Mouse (Mus musculus): ENCODE results near the gene Pard3b. TPM values are rescaled to one million over a fixed set of nuclear protein-coding genes. Genes with fewer than 3 reads are reported as not detected.

Gene Pard3b
- polyA plus RNA-seq, 1 experiment from 2014 or later = 6.8 TPM

GRCm38 (mm10) chr1:62555838-62556237 is 917.2 kb downstream of the Pard3b start:
- no peaks in the 10 kb centered on the region for H3K27me3 ChIP-seq (replicated peaks; ENCODE audit: control insufficient read depth, insufficient read depth, low read length)
- no peak overlapping the region for H3K27ac ChIP-seq (ENCODE audit: low read depth, low read length)
- H3K9me3 ChIP-seq (ENCODE audit: control insufficient read depth, low read length) = no peaks in the 10 kb centered on the region
- H3K4me1 ChIP-seq (replicated peaks; ENCODE audit: control insufficient read depth, insufficient read depth, low read length) = no peaks in the 10 kb centered on the region
- 47% methylated on average over 1 of the region's 1 CpGs for WGBS
- H3K4me2 ChIP-seq = no peak overlapping the region
- no peak overlapping the region for H3K9ac ChIP-seq (ENCODE audit: low read depth, low read length)
- no peak for ATAC-seq (replicated peaks; ENCODE audit: low FRiP score)
- no peaks in the 10 kb centered on the region for H3K36me3 ChIP-seq (ENCODE audit: control insufficient read depth, insufficient read depth, low read length)
- H3K4me3 ChIP-seq (ENCODE audit: low read depth, low read length) = no peak overlapping the region
- DNase-seq (ENCODE audit: low spot score) = no peak

- Histone ChIP-seq H3K4me1 (replicated peaks; ENCODE audit: control insufficient read depth, insufficient read depth, low read length) (no peaks in the 10 kb centered on the region), H3K36me3 (ENCODE audit: control insufficient read depth, insufficient read depth, low read length) (no peaks in the 10 kb centered on the region), H3K4me3 (ENCODE audit: low read depth, low read length) (no peak overlapping the region), H3K4me2 (no peak overlapping the region), H3K9me3 (ENCODE audit: control insufficient read depth, low read length) (no peaks in the 10 kb centered on the region), H3K27me3 (replicated peaks; ENCODE audit: control insufficient read depth, insufficient read depth, low read length) (no peaks in the 10 kb centered on the region), H3K9ac (ENCODE audit: low read depth, low read length) (no peak overlapping the region), H3K27ac (ENCODE audit: low read depth, low read length) (no peak overlapping the region)
- ATAC-seq (replicated peaks; ENCODE audit: low FRiP score) = no peak
- DNase-seq (ENCODE audit: low spot score) = no peak
- WGBS = 76% methylated on average over 7 of the region's 7 CpGs
Observed at GRCm38 (mm10) chr1:62562987-62563386, 924.4 kb downstream of the Pard3b start.

- Histone ChIP-seq H3K4me2 (no peak overlapping the region), H3K9ac (ENCODE audit: low read depth, low read length) (no peak overlapping the region), H3K9me3 (ENCODE audit: control insufficient read depth, low read length) (no peaks in the 10 kb centered on the region), H3K27ac (ENCODE audit: low read depth, low read length) (no peak overlapping the region), H3K36me3 (ENCODE audit: control insufficient read depth, insufficient read depth, low read length) (no peaks in the 10 kb centered on the region), H3K4me3 (ENCODE audit: low read depth, low read length) (no peak overlapping the region), H3K4me1 (replicated peaks; ENCODE audit: control insufficient read depth, insufficient read depth, low read length) (no peaks in the 10 kb centered on the region), H3K27me3 (replicated peaks; ENCODE audit: control insufficient read depth, insufficient read depth, low read length) (no peaks in the 10 kb centered on the region)
- DNase-seq (ENCODE audit: low spot score) (no peak), ATAC-seq (replicated peaks; ENCODE audit: low FRiP score) (no peak)
- 42% methylated on average over 13 of the region's 13 CpGs for WGBS
Observed at GRCm38 (mm10) chr1:62564245-62565119, 925.9 kb downstream of the Pard3b start.

DNA sequence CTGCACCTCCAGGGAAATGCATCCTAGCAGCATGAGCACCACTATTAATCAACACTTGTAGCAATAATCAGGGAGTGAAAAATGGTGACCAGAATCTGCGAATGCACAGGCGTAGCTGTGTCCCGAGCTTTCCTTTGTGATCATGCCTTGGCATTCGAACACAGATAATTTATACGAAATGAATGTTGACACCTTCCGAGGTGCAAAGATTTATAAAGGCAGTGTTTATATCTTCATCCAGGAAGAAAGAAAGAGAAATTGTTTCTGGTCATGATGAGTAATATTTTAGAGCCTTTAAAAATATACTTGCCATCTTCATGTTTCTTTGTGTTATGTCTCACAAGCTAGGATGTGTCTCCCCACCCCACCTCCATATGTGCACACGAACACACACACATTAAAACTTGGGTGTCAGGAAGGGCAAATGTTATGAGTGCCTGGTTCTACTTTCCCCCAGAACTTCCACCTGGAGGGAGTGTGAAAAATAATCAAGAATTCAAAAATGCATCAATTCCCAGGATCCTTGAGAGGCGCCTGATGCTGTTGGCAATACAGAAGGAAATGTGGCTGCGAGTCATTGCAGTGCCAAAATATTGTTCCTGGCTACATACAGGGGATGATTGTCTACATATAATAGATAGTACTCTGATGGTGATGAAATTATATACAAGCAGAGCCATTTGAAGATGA is 926.6 kb downstream of the Pard3b start:
- H3K9me3 ChIP-seq (ENCODE audit: control insufficient read depth, low read length) = no peaks in the 10 kb centered on the region
- no peak overlapping the region for H3K9ac ChIP-seq (ENCODE audit: low read depth, low read length)
- no peaks in the 10 kb centered on the region for H3K27me3 ChIP-seq (replicated peaks; ENCODE audit: control insufficient read depth, insufficient read depth, low read length)
- no peak overlapping the region for H3K4me3 ChIP-seq (ENCODE audit: low read depth, low read length)
- no peak overlapping the region for H3K27ac ChIP-seq (ENCODE audit: low read depth, low read length)
- ATAC-seq (replicated peaks; ENCODE audit: low FRiP score) (no peak), DNase-seq (ENCODE audit: low spot score) (no peak)
- 81% methylated on average over 9 of the region's 9 CpGs for WGBS
- H3K36me3 ChIP-seq (ENCODE audit: control insufficient read depth, insufficient read depth, low read length) = no peaks in the 10 kb centered on the region
- no peak overlapping the region for H3K4me2 ChIP-seq
- H3K4me1 ChIP-seq (replicated peaks; ENCODE audit: control insufficient read depth, insufficient read depth, low read length) = no peaks in the 10 kb centered on the region

DNA sequence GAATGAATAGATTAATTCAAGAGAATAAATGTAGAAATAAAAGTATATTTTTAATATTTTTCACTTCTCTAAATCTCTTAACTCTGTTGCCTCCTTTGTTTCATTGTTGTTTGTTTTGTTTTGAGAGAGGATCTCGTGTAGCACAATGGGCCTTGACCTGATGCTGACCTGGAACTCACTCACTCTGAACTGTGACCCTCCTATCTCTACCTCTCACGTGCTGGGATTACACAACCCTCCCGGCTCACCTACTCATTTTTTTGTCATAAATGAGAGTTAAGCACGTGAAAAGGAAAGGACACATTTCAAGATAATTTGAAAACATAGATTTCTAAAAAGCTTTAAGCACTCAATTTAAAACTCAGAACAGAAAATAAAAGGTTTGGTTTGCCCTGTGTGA is 928.0 kb downstream of the Pard3b start:
- H3K36me3 ChIP-seq (ENCODE audit: control insufficient read depth, insufficient read depth, low read length) = no peaks in the 10 kb centered on the region
- H3K4me3 ChIP-seq (ENCODE audit: low read depth, low read length) = no peak overlapping the region
- H3K27me3 ChIP-seq (replicated peaks; ENCODE audit: control insufficient read depth, insufficient read depth, low read length) = no peaks in the 10 kb centered on the region
- WGBS = 29% methylated on average over 4 of the region's 4 CpGs
- H3K4me2 ChIP-seq = no peak overlapping the region
- DNase-seq (ENCODE audit: low spot score) = no peak
- no peak overlapping the region for H3K27ac ChIP-seq (ENCODE audit: low read depth, low read length)
- H3K9ac ChIP-seq (ENCODE audit: low read depth, low read length) = no peak overlapping the region
- ATAC-seq (replicated peaks; ENCODE audit: low FRiP score) = no peak
- H3K9me3 ChIP-seq (ENCODE audit: control insufficient read depth, low read length) = no peaks in the 10 kb centered on the region
- no peaks in the 10 kb centered on the region for H3K4me1 ChIP-seq (replicated peaks; ENCODE audit: control insufficient read depth, insufficient read depth, low read length)

GRCm38 (mm10) chr1:62576939-62577590 is 938.4 kb downstream of the Pard3b start:
- Histone ChIP-seq H3K4me1 (replicated peaks; ENCODE audit: control insufficient read depth, insufficient read depth, low read length) (no peaks in the 10 kb centered on the region), H3K4me3 (ENCODE audit: low read depth, low read length) (no peak overlapping the region), H3K4me2 (no peak overlapping the region), H3K9ac (ENCODE audit: low read depth, low read length) (no peak overlapping the region), H3K27me3 (replicated peaks; ENCODE audit: control insufficient read depth, insufficient read depth, low read length) (no peaks in the 10 kb centered on the region), H3K36me3 (ENCODE audit: control insufficient read depth, insufficient read depth, low read length) (no peaks in the 10 kb centered on the region), H3K9me3 (ENCODE audit: control insufficient read depth, low read length) (no peaks in the 10 kb centered on the region), H3K27ac (ENCODE audit: low read depth, low read length) (no peak overlapping the region)
- WGBS = 79% methylated on average over 3 of the region's 3 CpGs
- no peak for ATAC-seq (replicated peaks; ENCODE audit: low FRiP score)
- DNase-seq (ENCODE audit: low spot score) = no peak

DNA sequence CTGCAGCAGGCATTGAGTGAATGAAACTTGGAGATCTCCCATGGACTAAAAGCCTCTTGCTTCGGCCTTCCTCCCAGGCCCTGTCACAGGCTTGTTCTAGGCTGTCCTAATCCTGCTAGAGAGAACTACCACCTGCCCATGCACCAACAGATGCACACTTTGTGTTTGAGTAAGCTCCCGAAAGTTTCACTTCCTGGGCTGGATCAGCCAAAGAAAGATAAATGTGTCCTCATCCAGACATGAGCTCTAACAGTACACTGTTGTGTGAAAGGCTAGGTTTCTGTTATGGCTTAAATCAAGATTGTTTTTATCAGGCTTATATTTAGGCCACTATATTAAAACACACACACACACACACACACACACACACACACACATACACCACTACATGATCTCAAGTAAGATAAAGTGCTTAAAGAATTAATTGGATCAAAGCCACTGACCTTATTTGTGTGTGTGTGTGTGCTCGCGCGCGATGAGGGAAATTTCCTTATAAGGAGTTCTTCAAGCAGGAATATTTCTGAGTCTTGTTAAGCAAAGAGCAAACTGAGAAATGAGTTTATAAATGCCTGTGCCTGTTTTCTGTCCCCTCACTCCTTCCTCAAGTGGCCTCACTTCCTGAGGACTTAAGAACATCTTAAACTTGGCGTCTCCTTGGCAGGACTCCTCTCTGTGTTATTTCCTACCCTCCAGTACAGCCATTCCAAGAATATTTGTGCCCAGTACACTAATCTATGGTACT is 940.6 kb downstream of the Pard3b start:
- no peak overlapping the region for H3K4me2 ChIP-seq
- ATAC-seq (replicated peaks; ENCODE audit: low FRiP score) (no peak), DNase-seq (ENCODE audit: low spot score) (no peak)
- no peak overlapping the region for H3K9ac ChIP-seq (ENCODE audit: low read depth, low read length)
- H3K4me3 ChIP-seq (ENCODE audit: low read depth, low read length) = no peak overlapping the region
- H3K9me3 ChIP-seq (ENCODE audit: control insufficient read depth, low read length) = no peaks in the 10 kb centered on the region
- no peaks in the 10 kb centered on the region for H3K4me1 ChIP-seq (replicated peaks; ENCODE audit: control insufficient read depth, insufficient read depth, low read length)
- H3K27ac ChIP-seq (ENCODE audit: low read depth, low read length) = no peak overlapping the region
- no peaks in the 10 kb centered on the region for H3K27me3 ChIP-seq (replicated peaks; ENCODE audit: control insufficient read depth, insufficient read depth, low read length)
- 76% methylated on average over 7 of the region's 7 CpGs for WGBS
- no peaks in the 10 kb centered on the region for H3K36me3 ChIP-seq (ENCODE audit: control insufficient read depth, insufficient read depth, low read length)

DNA sequence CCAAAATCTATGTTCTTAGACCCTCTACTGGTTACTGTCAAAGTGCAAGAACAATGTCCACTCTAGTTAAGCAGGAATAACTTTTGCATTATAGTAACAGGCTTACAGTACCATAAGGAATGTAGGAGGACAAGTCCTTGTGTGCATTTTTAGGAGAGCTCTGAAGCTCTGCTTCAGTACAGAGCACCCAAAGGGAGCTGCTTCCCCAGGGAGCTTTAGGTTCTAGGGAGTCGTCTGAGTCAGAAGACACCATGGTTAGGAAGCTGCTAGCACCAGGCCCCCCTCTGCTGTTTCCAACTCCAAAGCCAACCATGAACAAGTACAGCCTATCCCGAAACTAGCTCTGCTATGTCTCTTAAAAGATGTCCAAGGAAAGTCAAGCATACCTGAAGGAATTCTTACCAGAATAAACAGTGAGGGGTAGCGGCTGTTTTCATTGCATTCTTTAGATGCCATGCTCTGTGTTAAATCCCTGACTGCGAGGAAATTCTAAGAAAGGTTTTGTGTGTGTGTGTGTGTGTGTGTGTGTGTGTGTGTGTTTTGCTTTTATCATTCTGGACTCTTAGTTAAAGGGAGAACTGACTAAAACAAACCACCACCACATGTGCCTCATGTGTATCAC is 941.8 kb downstream of the Pard3b start:
- H3K9ac ChIP-seq (ENCODE audit: low read depth, low read length) = no peak overlapping the region
- no peak overlapping the region for H3K4me2 ChIP-seq
- H3K4me3 ChIP-seq (ENCODE audit: low read depth, low read length) = no peak overlapping the region
- H3K27ac ChIP-seq (ENCODE audit: low read depth, low read length) = no peak overlapping the region
- H3K9me3 ChIP-seq (ENCODE audit: control insufficient read depth, low read length) = no peaks in the 10 kb centered on the region
- H3K4me1 ChIP-seq (replicated peaks; ENCODE audit: control insufficient read depth, insufficient read depth, low read length) = no peaks in the 10 kb centered on the region
- no peak for DNase-seq (ENCODE audit: low spot score)
- H3K27me3 ChIP-seq (replicated peaks; ENCODE audit: control insufficient read depth, insufficient read depth, low read length) = no peaks in the 10 kb centered on the region
- 41% methylated on average over 4 of the region's 4 CpGs for WGBS
- no peaks in the 10 kb centered on the region for H3K36me3 ChIP-seq (ENCODE audit: control insufficient read depth, insufficient read depth, low read length)
- no peak for ATAC-seq (replicated peaks; ENCODE audit: low FRiP score)
